Mouse (Mus musculus) limb, embryonic 15.5 days (tissue): ENCODE measurements around the gene Cd44. TPM values are rescaled to one million over a fixed set of nuclear protein-coding genes. Genes with fewer than 3 reads are reported as not detected.

Source experiments
- ATAC-seq: fragments of 200-750 bp; cut with Nextera tagmentation; 2 replicates; pipeline ENCODE4 v1.8.0; 2017; ENCODE audit warnings: low read depth, moderate TSS enrichment; ENCODE audit not compliant: insufficient number of reproducible peaks, low FRiP score, low TSS enrichment
- H3K27ac ChIP-seq: fragments of 300-500 bp; sonication (generic); 2 replicates; pipeline ENCODE4 v1.5.1; 2015; ENCODE audit warnings: moderate library complexity, mild to moderate bottlenecking, inconsistent platforms
- H3K27me3 ChIP-seq: fragments of 300-500 bp; sonication (generic); 2 replicates; pipeline ENCODE4 v1.6.1; 2015; ENCODE audit warnings: inconsistent platforms
- H3K36me3 ChIP-seq: fragments of 300-500 bp; sonication (generic); 2 replicates; pipeline ENCODE4 v1.6.1; 2015; ENCODE audit warnings: inconsistent platforms
- H3K4me1 ChIP-seq: fragments of 300-500 bp; sonication (generic); 2 replicates; pipeline ENCODE4 v1.6.1; 2015; ENCODE audit warnings: inconsistent platforms
- H3K4me2 ChIP-seq: fragments of 300-500 bp; sonication (generic); 2 replicates; pipeline ENCODE4 v1.6.1; 2015; ENCODE audit warnings: mild to moderate bottlenecking, inconsistent platforms
- H3K4me3 ChIP-seq: fragments of 300-500 bp; sonication (generic); 2 replicates; pipeline ENCODE4 v1.5.1; 2015; ENCODE audit warnings: mild to moderate bottlenecking, inconsistent platforms
- H3K9ac ChIP-seq: fragments of 300-500 bp; sonication (generic); 2 replicates; pipeline ENCODE4 v1.6.1; 2015; ENCODE audit warnings: inconsistent platforms
- H3K9me3 ChIP-seq: fragments of 300-500 bp; sonication (generic); 2 replicates; pipeline ENCODE4 v1.6.1; 2016; ENCODE audit warnings: inconsistent platforms
- WGBS: fragments of 180-500 bp; shearing (Covaris S2); methylation state at CpG from one replicate; pipeline ENCODE4 v1.1.7; 2015; 5-methylcytosine and 5-hydroxymethylcytosine counted together
- polyA plus RNA-seq: library from polyadenylated mRNA; unstranded; fragments of >200 nt; fragmentation: Nextera tagmentation; extraction: Ambion mirVana; gene quantifications from 2 replicates; pipeline ENCODE4 v1.2.1, GENCODE M21; 2015

The Cd44 gene
- polyA plus RNA-seq, 1 experiment from 2014 or later, result 50.2 TPM

DNA sequence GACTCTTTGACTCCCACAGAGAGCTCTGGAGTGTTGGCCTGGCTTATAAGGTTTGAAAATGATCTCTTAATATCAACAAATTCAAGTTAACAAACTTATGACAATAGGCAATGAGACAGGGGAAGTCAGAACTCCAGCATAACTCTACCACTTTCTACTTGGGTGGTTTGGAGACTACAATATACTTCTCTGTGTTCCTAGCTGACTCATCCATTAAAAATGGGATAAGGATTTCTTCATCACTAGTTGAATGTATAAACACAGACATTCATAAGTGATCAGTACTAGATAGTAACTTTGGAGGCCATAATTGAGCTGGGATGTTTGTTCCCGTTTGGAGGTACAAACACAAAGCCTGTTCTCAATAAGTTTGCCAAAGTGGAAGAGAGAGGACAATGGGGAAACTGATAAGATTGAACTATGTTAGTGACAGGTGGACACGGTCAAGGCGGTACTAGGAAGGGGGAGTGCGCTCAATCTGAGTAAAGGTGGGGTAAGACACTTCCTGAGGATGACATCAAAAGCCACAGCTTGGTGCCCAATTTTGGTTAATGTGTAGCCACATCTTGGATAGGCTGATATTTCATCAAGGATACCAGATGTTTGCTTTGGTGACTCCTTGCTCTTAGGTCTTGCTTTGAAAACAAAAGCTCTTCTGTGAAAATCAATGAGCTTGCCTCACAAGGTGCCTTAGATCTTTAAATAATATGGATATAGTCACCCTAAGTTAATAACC, 95.5 kb downstream of the Cd44 start:
- WGBS, result 89% methylated on average over 4 of the region's 4 CpGs
- no peaks in the 10 kb centered on the region for H3K36me3 ChIP-seq
- no peaks in the 10 kb centered on the region for H3K4me1 ChIP-seq

DNA sequence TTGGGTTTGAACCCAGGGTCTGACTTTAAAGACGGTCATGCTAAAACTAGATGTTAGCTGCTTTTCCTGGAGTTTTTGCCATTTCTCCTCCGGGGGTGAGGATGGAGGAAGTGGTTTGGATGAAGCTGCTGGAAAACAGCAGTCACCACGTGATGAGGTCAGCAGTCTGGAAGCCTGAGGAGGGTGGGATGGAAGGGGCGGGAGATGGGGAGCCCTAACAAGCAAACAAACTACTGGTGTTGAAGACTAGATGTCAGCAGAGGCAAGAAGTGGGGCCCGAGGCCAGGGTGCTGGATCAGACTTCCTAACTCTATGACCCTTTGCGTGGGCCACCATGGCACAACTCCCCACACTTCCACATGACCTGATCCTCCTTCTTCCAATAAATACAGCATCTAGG, 96.2 kb downstream of the Cd44 start:
- ATAC-seq, result no peak
- WGBS, result 74% methylated on average over 6 of the region's 6 CpGs
- H3K4me1 ChIP-seq, result no peaks in the 10 kb centered on the region
- H3K27me3 ChIP-seq, result no peaks in the 10 kb centered on the region
- no peak overlapping the region for H3K27ac ChIP-seq
- H3K4me3 ChIP-seq, result no peak overlapping the region
- no peaks in the 10 kb centered on the region for H3K36me3 ChIP-seq
- H3K9me3 ChIP-seq, result no peaks in the 10 kb centered on the region
- no peak overlapping the region for H3K9ac ChIP-seq
- H3K4me2 ChIP-seq, result no peak overlapping the region

More for the DNA sequence above, 95.5 kb downstream of the Cd44 start:
- ATAC-seq, result no peak
- Histone ChIP-seq H3K9me3 (no peaks in the 10 kb centered on the region), H3K4me2 (no peak overlapping the region), H3K27ac (no peak overlapping the region), H3K27me3 (no peaks in the 10 kb centered on the region), H3K4me3 (no peak overlapping the region), H3K9ac (no peak overlapping the region)

DNA sequence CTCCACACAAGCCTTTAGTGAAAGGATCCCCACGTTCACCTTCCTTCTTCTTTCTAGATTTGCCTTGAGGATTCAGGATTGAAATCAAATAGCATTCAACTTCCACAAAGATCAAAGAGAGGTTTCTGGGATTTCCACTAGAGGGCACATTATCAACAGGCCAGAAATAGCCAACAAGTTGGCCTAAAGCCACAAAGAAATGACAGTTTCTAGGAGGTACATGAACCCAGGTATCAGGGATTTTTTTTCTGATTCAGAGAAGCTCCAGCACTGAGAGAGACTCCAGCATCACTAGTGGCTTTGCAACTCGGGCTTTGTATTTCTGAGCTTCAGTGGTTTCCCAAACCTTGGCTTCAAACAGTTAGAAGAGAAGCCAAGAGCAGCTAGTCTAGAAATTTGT, 97.4 kb downstream of the Cd44 start:
- Histone ChIP-seq H3K4me3 (no peak overlapping the region), H3K9me3 (no peaks in the 10 kb centered on the region), H3K4me1 (no peaks in the 10 kb centered on the region), H3K9ac (no peak overlapping the region), H3K27me3 (no peaks in the 10 kb centered on the region), H3K36me3 (no peaks in the 10 kb centered on the region), H3K4me2 (no peak overlapping the region), H3K27ac (no peak overlapping the region)
- no peak for ATAC-seq
- WGBS, result 30% methylated on average over 2 of the region's 2 CpGs

DNA sequence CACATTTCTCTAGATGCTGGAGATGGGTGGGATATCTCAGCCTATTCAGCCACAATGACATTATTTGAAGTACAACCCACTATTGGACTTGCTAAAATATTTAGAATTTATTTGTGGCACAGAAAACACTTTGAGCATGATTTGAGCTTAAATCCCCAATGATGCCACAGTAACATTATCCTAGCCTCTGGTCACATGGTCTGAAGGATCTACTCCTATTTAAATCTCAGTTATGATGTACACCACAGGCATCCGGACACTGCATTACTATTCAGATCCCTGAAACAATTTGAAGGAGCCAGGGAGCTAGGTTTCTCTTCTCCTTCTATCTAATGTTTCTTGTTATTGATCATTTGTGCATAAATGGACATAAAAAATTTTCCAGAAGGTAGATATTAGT, 99.6 kb downstream of the Cd44 start:
- Histone ChIP-seq H3K4me3 (no peak overlapping the region), H3K9ac (no peak overlapping the region), H3K4me2 (no peak overlapping the region), H3K27me3 (no peaks in the 10 kb centered on the region), H3K9me3 (no peaks in the 10 kb centered on the region), H3K36me3 (no peaks in the 10 kb centered on the region), H3K4me1 (no peaks in the 10 kb centered on the region), H3K27ac (no peak overlapping the region)
- ATAC-seq, result no peak
- WGBS, result 85% methylated on average over 1 of the region's 1 CpGs

DNA sequence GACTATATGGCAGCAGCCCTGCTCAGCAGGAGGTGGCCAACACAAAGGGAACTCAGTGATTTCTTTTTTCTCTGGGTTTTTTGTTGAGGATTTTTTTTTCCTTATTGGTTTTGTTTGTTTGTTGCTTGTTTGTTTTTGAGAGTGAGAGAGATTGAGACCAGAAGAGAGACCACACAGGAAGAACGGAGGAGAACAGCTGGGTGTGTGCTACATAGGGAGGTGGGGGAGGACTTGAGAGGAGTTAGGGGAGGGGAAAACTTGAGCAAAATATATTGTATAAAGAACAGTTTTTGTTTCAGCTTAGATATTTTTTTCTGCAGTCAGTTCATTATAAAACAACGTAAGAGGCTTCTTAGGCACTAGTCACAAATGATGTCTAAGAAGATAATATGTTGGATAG, 103.3 kb downstream of the Cd44 start:
- H3K4me3 ChIP-seq, result no peak overlapping the region
- 61% methylated on average over 2 of the region's 2 CpGs for WGBS
- no peaks in the 10 kb centered on the region for H3K36me3 ChIP-seq
- H3K27ac ChIP-seq, result no peak overlapping the region
- no peak overlapping the region for H3K4me2 ChIP-seq
- no peak overlapping the region for H3K9ac ChIP-seq
- H3K4me1 ChIP-seq, result no peaks in the 10 kb centered on the region
- no peaks in the 10 kb centered on the region for H3K9me3 ChIP-seq
- H3K27me3 ChIP-seq, result no peaks in the 10 kb centered on the region
- no peak for ATAC-seq

DNA sequence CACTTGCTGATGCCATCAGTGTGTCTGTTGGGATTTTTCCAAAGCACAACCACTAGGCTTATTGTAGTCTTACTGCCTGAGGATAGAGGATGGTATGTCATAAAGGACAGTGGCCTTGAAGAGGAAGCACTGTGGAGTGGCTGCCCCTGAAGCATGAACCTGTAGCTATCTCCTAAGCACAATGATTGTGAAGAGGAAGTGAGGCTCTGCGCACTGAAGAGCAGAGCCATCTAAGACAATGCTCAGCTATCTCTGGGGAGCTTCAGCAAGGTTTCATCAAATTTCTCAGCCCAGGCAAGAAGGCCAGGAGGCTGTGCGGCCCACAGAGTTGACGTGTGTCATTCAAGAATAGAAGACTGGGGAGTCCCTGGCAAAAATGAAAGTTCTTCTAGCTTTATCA, 106.4 kb downstream of the Cd44 start:
- WGBS, result 96% methylated on average over 3 of the region's 3 CpGs
- no peaks in the 10 kb centered on the region for H3K9me3 ChIP-seq
- no peaks in the 10 kb centered on the region for H3K4me1 ChIP-seq
- H3K27ac ChIP-seq, result no peak overlapping the region
- no peak overlapping the region for H3K9ac ChIP-seq
- no peak overlapping the region for H3K4me3 ChIP-seq
- no peaks in the 10 kb centered on the region for H3K27me3 ChIP-seq
- ATAC-seq, result no peak
- no peak overlapping the region for H3K4me2 ChIP-seq
- H3K36me3 ChIP-seq, result no peaks in the 10 kb centered on the region

DNA sequence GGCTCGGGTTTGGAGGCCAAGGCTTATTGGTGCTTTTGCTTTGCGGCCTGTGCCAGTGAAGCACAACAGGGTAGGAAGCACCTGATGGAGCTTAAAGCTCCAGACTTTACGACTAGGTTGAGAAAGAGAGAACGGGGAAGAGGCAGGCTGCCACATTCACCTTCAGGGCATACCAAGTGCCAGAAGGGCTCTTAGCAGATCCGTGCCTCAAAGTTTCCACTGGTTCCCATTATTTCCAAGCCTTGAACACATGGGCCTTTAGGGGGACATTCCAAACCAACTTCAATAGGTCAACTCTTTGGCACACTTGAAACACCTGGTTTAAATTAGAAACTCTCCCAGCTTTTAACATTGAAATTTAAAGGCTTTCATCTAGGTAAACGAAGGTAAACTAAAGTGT, 108.7 kb downstream of the Cd44 start:
- 42% methylated on average over 6 of the region's 6 CpGs for WGBS
- no peak overlapping the region for H3K4me2 ChIP-seq
- H3K27me3 ChIP-seq, result no peaks in the 10 kb centered on the region
- no peaks in the 10 kb centered on the region for H3K36me3 ChIP-seq
- no peaks in the 10 kb centered on the region for H3K4me1 ChIP-seq
- no peak overlapping the region for H3K27ac ChIP-seq
- H3K9ac ChIP-seq, result no peak overlapping the region
- ATAC-seq, result 0 out of 2 replicates have a peak, but pooled peaks have one; percentile 58
- H3K9me3 ChIP-seq, result no peaks in the 10 kb centered on the region
- H3K4me3 ChIP-seq, result no peak overlapping the region

DNA sequence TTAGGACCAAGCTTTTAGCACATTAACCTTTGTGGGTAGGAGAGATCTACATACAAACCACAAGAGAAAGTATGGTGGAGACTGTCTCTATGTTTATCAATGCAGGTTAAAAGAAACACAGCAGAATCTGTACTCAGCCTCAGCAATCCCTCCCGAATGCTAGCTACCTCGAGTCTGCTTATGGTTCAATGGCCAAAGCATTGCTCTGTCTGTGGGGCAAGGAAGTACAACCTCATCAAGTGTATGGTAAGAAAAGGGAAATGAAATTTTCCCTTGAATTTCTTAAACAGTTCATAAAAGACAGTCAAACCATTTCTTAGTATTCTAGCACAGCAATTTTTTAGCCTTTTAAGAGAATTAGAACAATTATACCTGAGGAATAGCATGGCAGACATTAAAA, 109.8 kb downstream of the Cd44 start:
- Histone ChIP-seq H3K9me3 (no peaks in the 10 kb centered on the region), H3K4me3 (no peak overlapping the region), H3K9ac (no peak overlapping the region), H3K27ac (no peak overlapping the region), H3K36me3 (no peaks in the 10 kb centered on the region), H3K4me2 (no peak overlapping the region), H3K27me3 (no peaks in the 10 kb centered on the region), H3K4me1 (no peaks in the 10 kb centered on the region)
- no peak for ATAC-seq
- WGBS, result 79% methylated on average over 2 of the region's 2 CpGs

DNA sequence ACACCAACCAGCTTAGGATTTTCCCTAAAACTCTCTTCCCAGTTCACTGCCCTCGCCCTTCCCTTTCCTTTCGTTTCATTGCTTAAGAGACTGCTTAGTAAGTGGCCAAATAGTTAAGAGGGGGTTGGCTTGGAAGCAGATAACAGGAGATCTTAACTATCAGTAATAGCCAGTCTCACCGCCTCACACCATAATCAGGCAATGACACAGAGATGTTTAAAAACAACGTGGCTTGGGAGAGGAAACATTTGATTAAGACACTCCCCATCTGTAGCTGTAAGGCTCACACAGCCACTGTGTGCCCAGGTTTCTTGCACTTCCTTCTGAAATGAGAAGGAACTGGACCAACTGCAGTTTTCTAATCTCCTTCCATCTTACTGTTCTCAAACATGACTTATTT, 115.8 kb downstream of the Cd44 start:
- no peak overlapping the region for H3K9ac ChIP-seq
- no peak overlapping the region for H3K4me3 ChIP-seq
- ATAC-seq, result no peak
- 64% methylated on average over 4 of the region's 4 CpGs for WGBS
- H3K27me3 ChIP-seq, result no peaks in the 10 kb centered on the region
- H3K27ac ChIP-seq, result no peak overlapping the region
- no peaks in the 10 kb centered on the region for H3K4me1 ChIP-seq
- H3K9me3 ChIP-seq, result no peaks in the 10 kb centered on the region
- H3K4me2 ChIP-seq, result no peak overlapping the region
- no peaks in the 10 kb centered on the region for H3K36me3 ChIP-seq

DNA sequence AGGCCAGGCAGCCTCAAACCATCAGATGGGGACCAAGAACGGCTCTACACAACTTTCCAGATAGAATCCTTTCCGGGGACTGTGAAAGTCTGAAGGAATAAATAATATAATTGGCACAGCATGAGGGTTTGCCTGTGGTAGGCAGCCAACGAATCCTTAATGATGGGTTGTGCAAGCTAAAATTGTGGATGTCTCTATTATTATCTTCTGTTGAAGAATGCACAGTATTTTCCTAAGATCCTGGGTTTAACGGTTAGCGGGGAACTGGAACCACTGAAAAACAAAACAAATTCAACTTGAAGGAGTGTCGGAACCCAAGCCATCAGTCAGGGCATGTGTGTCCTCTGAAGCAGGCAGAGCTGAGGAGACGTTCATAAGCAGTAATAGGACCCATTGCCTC, 118.7 kb downstream of the Cd44 start:
- 72% methylated on average over 7 of the region's 7 CpGs for WGBS
- no peak for ATAC-seq

DNA sequence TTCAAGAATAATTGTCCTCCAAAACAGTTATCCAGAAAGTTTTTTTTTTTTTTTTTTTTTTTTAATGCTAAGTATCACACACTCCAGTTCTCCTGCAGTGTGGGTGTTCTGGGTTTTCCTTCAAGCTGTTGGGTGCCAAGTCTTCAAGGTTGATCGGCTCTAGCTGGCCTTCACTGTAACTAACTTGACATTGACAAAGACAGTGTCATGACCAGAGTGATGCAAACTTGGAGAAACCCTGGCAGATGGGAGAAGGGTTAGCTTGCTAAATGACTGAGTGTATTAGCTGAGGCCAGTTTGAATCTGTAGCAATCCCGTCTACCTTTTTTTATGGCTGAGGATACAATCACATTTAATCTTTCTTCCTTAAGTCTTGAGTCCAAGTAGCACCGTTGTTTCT, 123.3 kb downstream of the Cd44 start:
- ATAC-seq, result no peak
- Histone ChIP-seq H3K9me3 (no peaks in the 10 kb centered on the region), H3K4me1 (no peaks in the 10 kb centered on the region), H3K9ac (no peak overlapping the region), H3K4me2 (no peak overlapping the region), H3K27ac (no peak overlapping the region), H3K4me3 (no peak overlapping the region), H3K36me3 (no peaks in the 10 kb centered on the region), H3K27me3 (no peaks in the 10 kb centered on the region)
- WGBS, result 86% methylated on average over 3 of the region's 3 CpGs

More for the DNA sequence above, 118.7 kb downstream of the Cd44 start:
- Histone ChIP-seq H3K9me3 (no peaks in the 10 kb centered on the region), H3K36me3 (no peaks in the 10 kb centered on the region), H3K27me3 (no peaks in the 10 kb centered on the region), H3K27ac (no peak overlapping the region), H3K4me1 (no peaks in the 10 kb centered on the region), H3K4me3 (no peak overlapping the region), H3K4me2 (no peak overlapping the region), H3K9ac (no peak overlapping the region)

DNA sequence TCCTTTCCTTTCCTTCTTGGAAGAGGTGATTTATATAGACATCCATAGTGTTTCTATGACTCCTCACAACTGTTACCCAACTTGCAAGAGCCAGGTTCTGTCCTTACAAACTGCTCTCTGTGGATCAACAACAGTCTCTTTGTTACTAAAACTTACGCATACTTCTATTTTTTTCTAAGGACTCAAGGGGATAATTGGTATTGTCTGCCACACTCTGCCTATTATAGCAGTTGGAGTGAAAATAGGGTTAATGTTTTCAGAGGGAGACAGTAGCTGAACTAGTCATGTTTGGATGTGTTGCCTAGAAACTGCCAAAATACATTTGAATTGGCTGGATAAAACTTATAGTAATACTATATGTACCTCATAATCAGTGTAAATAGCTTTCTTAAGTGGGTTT, 125.9 kb downstream of the Cd44 start:
- Histone ChIP-seq H3K4me2 (no peak overlapping the region), H3K27ac (no peak overlapping the region), H3K4me1 (no peaks in the 10 kb centered on the region), H3K27me3 (no peaks in the 10 kb centered on the region), H3K9me3 (no peaks in the 10 kb centered on the region), H3K9ac (no peak overlapping the region), H3K36me3 (no peaks in the 10 kb centered on the region), H3K4me3 (no peak overlapping the region)
- ATAC-seq, result no peak
- WGBS, result 63% methylated on average over 1 of the region's 1 CpGs

DNA sequence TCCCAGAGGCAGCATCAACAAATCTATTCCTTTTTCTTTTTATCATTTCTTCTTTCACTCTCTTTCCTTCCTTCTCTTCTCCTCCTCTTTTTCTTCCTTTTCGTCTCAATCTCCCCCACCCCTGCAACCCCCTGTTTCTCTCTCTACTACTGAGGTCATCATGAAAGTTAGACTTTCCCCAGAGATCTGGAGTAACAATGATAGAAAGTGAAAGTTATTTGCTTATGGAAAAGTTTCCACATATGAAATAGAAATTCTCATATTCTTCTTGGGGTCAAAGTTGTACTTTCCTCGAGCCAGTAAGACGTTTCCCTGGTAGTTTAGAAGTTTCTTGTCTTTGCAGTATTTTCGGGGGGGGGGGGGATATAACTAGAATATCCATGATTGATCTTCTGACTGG, 126.8 kb downstream of the Cd44 start:
- Histone ChIP-seq H3K9me3 (no peaks in the 10 kb centered on the region), H3K36me3 (no peaks in the 10 kb centered on the region), H3K9ac (no peak overlapping the region), H3K27me3 (no peaks in the 10 kb centered on the region), H3K4me1 (no peaks in the 10 kb centered on the region), H3K27ac (no peak overlapping the region), H3K4me2 (no peak overlapping the region), H3K4me3 (no peak overlapping the region)
- 65% methylated on average over 4 of the region's 4 CpGs for WGBS
- no peak for ATAC-seq
